Mouse (Mus musculus): ENCODE data around the gene Edc4.

Edc4 gene

GRCm38 (mm10) chr8:105942542-105942941, 61.9 kb downstream of the Edc4 start:
- DNase-seq (ENCODE audit: low read depth), result no peak

- no peak for DNase-seq (ENCODE audit: low read depth)
Observed at GRCm38 (mm10) chr8:105943321-105943739, 62.6 kb downstream of the Edc4 start, which contains the start of gene Lcat. Gene Lcat, minus strand, starts transcription at chr8:105943382.
